Mouse (Mus musculus) neural tube, embryonic 10.5 days (tissue): ENCODE results near the gene Suclg2.

ENCODE experiments used
- DNase-seq: peaks from one replicate; pipeline ENCODE4 v3.0.0-alpha.2; 2017; ENCODE audit warnings: low spot score; ENCODE audit errors: extremely low spot score

Gene Suclg2

DNA sequence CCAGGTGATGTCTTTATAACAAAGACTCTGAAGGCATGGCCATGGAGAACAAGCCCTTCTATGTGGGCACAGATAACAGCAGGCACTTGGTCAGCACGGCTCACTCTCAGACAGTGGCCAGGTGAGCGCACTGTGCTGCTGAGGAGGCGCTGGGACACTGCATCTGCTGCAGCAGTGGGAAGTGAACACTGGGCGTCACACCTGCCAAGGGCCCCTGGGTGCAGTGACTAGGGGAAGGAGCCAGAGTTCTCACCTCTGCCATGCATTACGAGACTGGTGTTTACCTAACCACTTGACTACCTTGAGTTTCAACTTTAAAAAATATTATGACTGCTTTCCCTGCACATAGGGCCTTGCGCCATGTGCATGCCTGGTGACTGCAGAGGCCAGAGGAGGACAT is 238.8 kb downstream of the Suclg2 start:
- DNase-seq = no peak

DNA sequence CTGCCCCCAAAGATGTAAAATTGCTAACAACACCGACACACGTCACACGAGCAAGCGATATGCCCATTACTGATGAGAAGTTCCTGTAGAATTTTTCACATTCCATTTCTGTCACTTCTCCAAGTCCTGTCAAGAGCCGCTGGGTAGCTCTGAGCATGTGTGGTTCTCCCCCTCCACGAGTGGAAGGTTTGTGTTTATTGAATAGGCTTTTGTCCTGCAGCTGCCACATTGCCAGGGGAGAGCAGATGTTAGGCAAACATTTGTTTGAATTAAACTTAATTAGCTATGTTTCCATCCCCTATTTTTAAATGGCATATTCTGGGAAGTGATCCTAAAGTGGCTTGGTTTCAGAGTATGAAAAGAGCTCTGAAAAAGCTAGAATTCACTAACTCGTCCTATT is 249.1 kb downstream of the Suclg2 start:
- no peak for DNase-seq

DNA sequence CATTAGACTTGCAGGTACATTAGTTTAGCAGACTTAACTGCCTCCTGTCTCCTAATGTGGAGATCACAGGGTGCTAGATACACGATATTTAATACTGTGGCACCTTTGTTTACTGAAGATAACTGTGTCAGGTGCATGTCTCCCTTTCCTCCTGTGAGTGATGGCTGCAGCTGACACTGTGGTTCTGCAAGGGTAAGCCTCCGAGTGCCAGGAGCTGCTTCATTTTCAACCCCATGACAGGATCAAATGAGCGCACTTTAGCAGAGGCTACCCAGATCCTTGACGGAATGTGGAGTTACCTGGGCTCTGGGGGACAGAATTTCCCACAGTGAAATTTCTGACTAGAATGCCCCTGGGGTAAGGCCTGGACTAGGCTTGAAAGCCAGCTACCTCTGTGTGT is 253.3 kb downstream of the Suclg2 start:
- DNase-seq = no peak

GRCm38 (mm10) chr6:95459372-95459771 is 259.2 kb downstream of the Suclg2 start:
- DNase-seq = no peak

DNA sequence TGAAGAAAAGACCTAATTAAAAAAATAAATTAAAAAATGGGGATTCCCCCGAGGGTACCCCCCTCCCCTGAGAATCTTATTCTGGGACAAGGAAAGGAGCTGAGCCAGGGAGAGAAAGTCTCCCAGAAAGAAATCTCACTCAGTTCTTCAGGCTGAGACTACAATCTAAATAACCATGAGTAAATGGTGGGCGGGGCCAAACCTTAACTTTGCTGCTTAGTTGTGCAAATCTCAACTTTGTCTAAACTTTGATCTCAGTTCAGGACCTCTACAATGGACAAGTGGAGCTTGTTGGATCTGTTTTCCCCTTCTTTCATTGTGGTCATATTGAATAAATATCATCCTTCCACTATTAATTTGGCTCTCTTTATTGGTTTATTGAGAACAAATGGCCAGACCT is 272.4 kb downstream of the Suclg2 start:
- DNase-seq = no peak

DNA sequence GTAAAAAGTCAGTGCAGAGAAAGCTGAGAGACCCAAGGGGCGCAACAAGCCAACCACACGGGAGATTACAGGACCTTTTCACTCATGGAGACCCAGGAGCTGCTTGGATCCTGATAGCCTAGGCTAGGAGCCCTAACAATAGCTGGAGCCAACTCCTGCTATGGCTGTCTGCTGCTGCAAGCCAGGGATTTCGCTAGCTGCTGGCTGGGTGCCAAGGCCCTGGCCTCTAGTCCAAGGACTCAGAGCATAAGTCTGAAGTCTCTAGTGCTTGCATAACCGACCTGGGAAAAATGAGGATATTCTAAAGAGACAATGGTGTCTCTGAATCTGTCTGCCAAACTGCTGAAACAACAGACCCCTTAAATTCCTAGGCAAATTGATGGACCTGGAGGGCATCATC is 273.6 kb downstream of the Suclg2 start:
- DNase-seq = no peak
